Mouse (Mus musculus): Measurements from ENCODE around the gene B3gnt9.

GRCm38 (mm10) chr8:105269461-105269947 is 14.6 kb upstream of the B3gnt9 start, which contains the start of gene Hsf4:
- TF ChIP-seq TAL1 (IDR thresholded peaks at IDR 0.05; ENCODE audit: low read length) (no peak), GATA1 (IDR thresholded peaks at IDR 0.05; ENCODE audit: low read length) (no peak)

All from erythroblast, embryonic 14.5 days (primary cell).